10 mouse cellular contexts compared by ENCODE assay signal in the genomic region with DNA sequence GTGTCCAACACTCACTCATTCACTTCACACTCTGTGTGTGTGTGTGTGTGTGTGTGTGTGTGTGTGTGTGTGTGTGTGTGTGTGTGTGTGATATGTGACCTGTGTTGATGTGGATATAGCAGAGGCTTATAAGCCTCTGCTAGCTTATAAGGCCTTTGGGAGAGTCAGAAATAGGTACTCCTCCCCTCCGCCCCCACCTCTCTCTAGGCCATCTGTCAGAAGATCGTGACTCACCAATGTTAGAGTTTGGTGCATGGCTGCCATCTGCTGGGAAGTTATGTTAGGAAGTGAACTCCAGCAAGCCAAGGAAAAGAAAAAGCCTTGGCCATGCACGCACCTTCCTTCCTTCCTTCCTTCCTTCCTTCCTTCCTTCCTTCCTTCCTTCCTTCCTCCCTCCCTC. TPM values are rescaled to one million over a fixed set of nuclear protein-coding genes. Genes with fewer than 3 reads are reported as not detected.
DNase-seq lines count a peak whose midpoint lies in the region; ATAC-seq and TF ChIP-seq lines count a peak whose summit lies in the region.
"Had no signal": no experiment of that assay in that cellular context is flagged by ENCODE, and none has a peak within 500 bp of the region (broad histone marks: within the 10 kb centered on the region; RNA-seq: fewer than 3 reads in every experiment).

No protein-coding gene starts in this region.

- no peak overlapping the region for H3K4me2 ChIP-seq in embryonic facial prominence, embryonic 14.5 days (ENCODE audit: low read depth, low read length)
- H3K4me2 ChIP-seq in hindbrain, embryonic 13.5 days: no peak overlapping the region
- H3K4me2 ChIP-seq in midbrain, embryonic 15.5 days: no peak overlapping the region
- H3K4me2 ChIP-seq: limb, embryonic 12.5 days had no signal

- no peak overlapping the region for H3K9ac ChIP-seq in heart, adult 2 months (ENCODE audit: low read depth, low read length)
- no peak overlapping the region for H3K9ac ChIP-seq in embryonic facial prominence, embryonic 14.5 days (ENCODE audit: low read depth, low read length)
- H3K9ac ChIP-seq in hindbrain, embryonic 13.5 days: no peak overlapping the region
- H3K9ac ChIP-seq in midbrain, embryonic 15.5 days: no peak overlapping the region
- H3K9ac ChIP-seq: limb, embryonic 12.5 days had no signal

- no peaks in the 10 kb centered on the region for H3K9me3 ChIP-seq in heart, embryonic 10.5 days
- H3K9me3 ChIP-seq in embryonic facial prominence, embryonic 14.5 days (ENCODE audit: control insufficient read depth, low read length): no peaks in the 10 kb centered on the region
- no peaks in the 10 kb centered on the region for H3K9me3 ChIP-seq in hindbrain, embryonic 13.5 days
- H3K9me3 ChIP-seq in midbrain, embryonic 15.5 days: no peaks in the 10 kb centered on the region
- H3K9me3 ChIP-seq: limb, embryonic 12.5 days had no signal

- H3K4me3 ChIP-seq in heart, adult 2 months: no peak overlapping the region
- no peak overlapping the region for H3K4me3 ChIP-seq in heart, embryonic 10.5 days
- no peak overlapping the region for H3K4me3 ChIP-seq in embryonic facial prominence, embryonic 14.5 days (ENCODE audit: low read depth, low read length)
- no peak overlapping the region for H3K4me3 ChIP-seq in hindbrain, embryonic 13.5 days
- H3K4me3 ChIP-seq in midbrain, embryonic 15.5 days: no peak overlapping the region
- H3K4me3 ChIP-seq: limb, embryonic 12.5 days had no signal

- ATAC-seq in embryonic facial prominence, embryonic 14.5 days (ENCODE audit: low read depth): 0 out of 2 replicates have a peak, but pooled peaks have one; percentile 53
- peak; percentile 58; the same call in 1 of the 2 replicates for ATAC-seq in hindbrain, embryonic 13.5 days (ENCODE audit: low FRiP score)
- ATAC-seq in midbrain, embryonic 15.5 days (replicated peaks): peak; percentile 59
- ATAC-seq: Patski had no signal

- no peak for TF ChIP-seq POLR2A in heart, adult 2 months (IDR thresholded peaks at IDR 0.05; ENCODE audit: insufficient read depth, low read depth, low read length)

- peak; percentile 59 for TF ChIP-seq CTCF in heart, adult 2 months (IDR thresholded peaks at IDR 0.05)

- peak; percentile 45 to 55 for DNase-seq in heart, adult 2 months
- no peak for DNase-seq in heart, embryonic 10.5 days (ENCODE audit: low spot score)
- DNase-seq in adrenal gland, adult 2 months: peak; percentile 71
- peak; percentile 84 for DNase-seq in embryonic facial prominence, embryonic 14.5 days (ENCODE audit: low spot score)
- peak; percentile 80 for DNase-seq in left cerebral cortex, adult 11 months (ENCODE audit: low spot score)
- peak; percentile 90 for DNase-seq in splenic B cell, adult 2 months (ENCODE audit: low read depth, low spot score)

- 0 out of 2 replicates have a peak, but pooled peaks have one; percentile 17 for TF ChIP-seq EP300 in heart, adult 2 months (IDR thresholded peaks at IDR 0.05; ENCODE audit: insufficient read depth, low read depth, low read length)

- no peak overlapping the region for H3K27ac ChIP-seq in heart, adult 2 months
- no peak overlapping the region for H3K27ac ChIP-seq in heart, embryonic 10.5 days
- H3K27ac ChIP-seq in embryonic facial prominence, embryonic 14.5 days (replicated peaks; ENCODE audit: low read depth, low read length): no peak overlapping the region
- no peak overlapping the region for H3K27ac ChIP-seq in hindbrain, embryonic 13.5 days
- no peak overlapping the region for H3K27ac ChIP-seq in midbrain, embryonic 15.5 days
- H3K27ac ChIP-seq: limb, embryonic 12.5 days had no signal

- H3K4me1 ChIP-seq in heart, adult 2 months (ENCODE audit: control insufficient read depth, insufficient read depth, low read length): no peaks in the 10 kb centered on the region
- peaks cover 1% of the 10 kb centered on the region; the same call in 1 of the 2 replicates for H3K4me1 ChIP-seq in heart, embryonic 10.5 days
- H3K4me1 ChIP-seq in embryonic facial prominence, embryonic 14.5 days (ENCODE audit: control insufficient read depth, insufficient read depth, low read length): no peaks in the 10 kb centered on the region
- 0 out of 2 replicates have a peak, but pooled peaks cover 3% of the 10 kb centered on the region for H3K4me1 ChIP-seq in hindbrain, embryonic 13.5 days (replicated peaks)
- no peaks in the 10 kb centered on the region for H3K4me1 ChIP-seq in midbrain, embryonic 15.5 days
- H3K4me1 ChIP-seq: limb, embryonic 12.5 days had no signal

- intact Hi-C loops in heart, adult 2 months (cut with DNase I): loop anchor here (1.0 kb wide), 1 partner anchor 58 kb away; no protein-coding TSS in a partner anchor

- H3K27me3 ChIP-seq in heart, adult 2 months (ENCODE audit: control insufficient read depth, insufficient read depth, low read length): peaks cover 2% of the 10 kb centered on the region; the same call in 1 of the 2 replicates
- H3K27me3 ChIP-seq in heart, embryonic 10.5 days (ENCODE audit: insufficient read depth, poor library complexity, severe bottlenecking): peaks cover 22% of the 10 kb centered on the region
- no peaks in the 10 kb centered on the region; the same call in 1 of the 2 replicates for H3K27me3 ChIP-seq in embryonic facial prominence, embryonic 14.5 days (replicated peaks; ENCODE audit: control insufficient read depth, insufficient read depth, low read length)
- 0 out of 2 replicates have a peak, but pooled peaks cover 9% of the 10 kb centered on the region for H3K27me3 ChIP-seq in hindbrain, embryonic 13.5 days
- H3K27me3 ChIP-seq in midbrain, embryonic 15.5 days (replicated peaks): no peaks in the 10 kb centered on the region
- H3K27me3 ChIP-seq in splenic B cell, adult 2 months (ENCODE audit: control insufficient read depth, insufficient read depth, low read length, poor library complexity, severe bottlenecking): no peaks in the 10 kb centered on the region
- H3K27me3 ChIP-seq: Patski had no signal

- WGBS in heart, adult 2 months: 10% methylated on average over 3 of the region's 3 CpGs
- 11% methylated on average over 3 of the region's 3 CpGs for WGBS in heart, embryonic 10.5 days
- 26% methylated on average over 3 of the region's 3 CpGs for WGBS in embryonic facial prominence, embryonic 14.5 days
- WGBS in hindbrain, embryonic 13.5 days: 5% methylated on average over 3 of the region's 3 CpGs
- 13% methylated on average over 3 of the region's 3 CpGs for WGBS in midbrain, embryonic 15.5 days

- no peaks in the 10 kb centered on the region for H3K36me3 ChIP-seq in heart, adult 2 months (ENCODE audit: control insufficient read depth, insufficient read depth, low read length)
- H3K36me3 ChIP-seq in heart, embryonic 10.5 days: peaks cover 10% of the 10 kb centered on the region
- 0 out of 2 replicates have a peak, but pooled peaks cover 13% of the 10 kb centered on the region for H3K36me3 ChIP-seq in embryonic facial prominence, embryonic 14.5 days (ENCODE audit: control insufficient read depth, insufficient read depth, low read length)
- peaks cover 39% of the 10 kb centered on the region for H3K36me3 ChIP-seq in hindbrain, embryonic 13.5 days
- peaks cover 24% of the 10 kb centered on the region for H3K36me3 ChIP-seq in midbrain, embryonic 15.5 days (replicated peaks)
- peaks cover 19% of the 10 kb centered on the region for H3K36me3 ChIP-seq in splenic B cell, adult 2 months (ENCODE audit: control insufficient read depth, insufficient read depth, low read length, poor library complexity, severe bottlenecking)

- H3K79me2 ChIP-seq in heart, adult 2 months (replicated peaks; ENCODE audit: control insufficient read depth, insufficient read depth, low read length): no peaks in the 10 kb centered on the region

RNA-seq across cellular contexts. Expression of a gene that starts 10.3 kb away (rescaled TPM):
- total RNA-seq in heart, adult 2 months (2021): under 1 TPM; 0.47 to 0.66 TPM
- polyA plus RNA-seq in heart, adult 2 months (2012; rRNA removed): 0.94 and 1.3 TPM in 2 replicates
- polyA plus RNA-seq in heart, embryonic 10.5 days (2016; fragmentation: Nextera tagmentation; extraction: Ambion mirVana): 1.5 and 1.6 TPM in 2 replicates
- total RNA-seq in adrenal gland, adult 2 months (2021): 1 to 10 TPM; 1.1 to 1.3 TPM
- 3.7 and 4.1 TPM in 2 replicates for polyA plus RNA-seq in adrenal gland, adult 2 months (2012; rRNA removed)
- polyA plus RNA-seq in embryonic facial prominence, embryonic 14.5 days (2014; fragmentation: Nextera tagmentation; extraction: Ambion mirVana): 1.0 and 2.0 TPM in 2 replicates
- 2.0 TPM in 2 replicates for polyA plus RNA-seq in hindbrain, embryonic 13.5 days (2015; fragmentation: Nextera tagmentation; extraction: Ambion mirVana)
- polyA plus RNA-seq in midbrain, embryonic 15.5 days (2015; fragmentation: Nextera tagmentation; extraction: Ambion mirVana): 2.4 and 2.8 TPM in 2 replicates

RNA-seq across cellular contexts. Expression of a gene that starts 12.1 kb away (rescaled TPM):
- under 1 TPM in 1 of 2 experiments, not detected in 1; 0.59 TPM for total RNA-seq in heart, adult 2 months (2021)
- polyA plus RNA-seq in heart, adult 2 months (2012; rRNA removed): 4.8 TPM in 1 of 2 replicates, not detected in the other
- 0.35 TPM in 1 of 2 replicates, not detected in the other for polyA plus RNA-seq in heart, embryonic 10.5 days (2016; fragmentation: Nextera tagmentation; extraction: Ambion mirVana)
- 1 to 10 TPM; 1.2 to 2.0 TPM for total RNA-seq in adrenal gland, adult 2 months (2021)
- 6.3 and 7.9 TPM in 2 replicates for polyA plus RNA-seq in adrenal gland, adult 2 months (2012; rRNA removed)
- polyA plus RNA-seq in embryonic facial prominence, embryonic 14.5 days (2014; fragmentation: Nextera tagmentation; extraction: Ambion mirVana): 2.2 and 2.4 TPM in 2 replicates
- 0.52 and 0.88 TPM in 2 replicates for polyA plus RNA-seq in hindbrain, embryonic 13.5 days (2015; fragmentation: Nextera tagmentation; extraction: Ambion mirVana)
- polyA plus RNA-seq in midbrain, embryonic 15.5 days (2015; fragmentation: Nextera tagmentation; extraction: Ambion mirVana): 0.53 and 0.59 TPM in 2 replicates
- polyA plus RNA-seq: limb, embryonic 12.5 days; Patski had no signal

RNA-seq across cellular contexts. Expression of a gene that starts 13.5 kb away (rescaled TPM):
- total RNA-seq in heart, adult 2 months (2021): 1 to 10 TPM; 3.2 to 3.5 TPM
- 3.6 and 6.2 TPM in 2 replicates for polyA plus RNA-seq in heart, adult 2 months (2012; rRNA removed)
- 44.3 and 50.4 TPM in 2 replicates for polyA plus RNA-seq in heart, embryonic 10.5 days (2016; fragmentation: Nextera tagmentation; extraction: Ambion mirVana)
- 10 to 100 TPM; 22.7 to 43.2 TPM for total RNA-seq in adrenal gland, adult 2 months (2021)
- 37.7 and 54.1 TPM in 2 replicates for polyA plus RNA-seq in adrenal gland, adult 2 months (2012; rRNA removed)
- 51.0 and 53.6 TPM in 2 replicates for polyA plus RNA-seq in embryonic facial prominence, embryonic 14.5 days (2014; fragmentation: Nextera tagmentation; extraction: Ambion mirVana)
- 583 and 599 TPM in 2 replicates for polyA plus RNA-seq in hindbrain, embryonic 13.5 days (2015; fragmentation: Nextera tagmentation; extraction: Ambion mirVana)
- 790 and 817 TPM in 2 replicates for polyA plus RNA-seq in midbrain, embryonic 15.5 days (2015; fragmentation: Nextera tagmentation; extraction: Ambion mirVana)

RNA-seq across cellular contexts. Expression of a gene that starts 18.2 kb away (rescaled TPM):
- 10 to 100 TPM; 20.1 to 23.6 TPM for total RNA-seq in heart, adult 2 months (2021)
- 62.7 and 65.5 TPM in 2 replicates for polyA plus RNA-seq in heart, adult 2 months (2012; rRNA removed)
- polyA plus RNA-seq in heart, embryonic 10.5 days (2016; fragmentation: Nextera tagmentation; extraction: Ambion mirVana): 2.2 and 9.0 TPM in 2 replicates
- 10 to 100 TPM; 34.7 to 41.9 TPM for total RNA-seq in adrenal gland, adult 2 months (2021)
- polyA plus RNA-seq in adrenal gland, adult 2 months (2012; rRNA removed): 73.3 and 87.9 TPM in 2 replicates
- polyA plus RNA-seq in embryonic facial prominence, embryonic 14.5 days (2014; fragmentation: Nextera tagmentation; extraction: Ambion mirVana): 82.9 and 97.0 TPM in 2 replicates
- polyA plus RNA-seq in hindbrain, embryonic 13.5 days (2015; fragmentation: Nextera tagmentation; extraction: Ambion mirVana): 29.8 and 38.1 TPM in 2 replicates
- 27.8 and 36.6 TPM in 2 replicates for polyA plus RNA-seq in midbrain, embryonic 15.5 days (2015; fragmentation: Nextera tagmentation; extraction: Ambion mirVana)
- polyA plus RNA-seq: Patski had no signal

RNA-seq across cellular contexts. Expression of a gene that starts 25.7 kb away (rescaled TPM):
- not detected for total RNA-seq in heart, adult 2 months (2021)
- polyA plus RNA-seq in heart, adult 2 months (2012; rRNA removed): not detected in 2 replicates
- 3.3 and 5.2 TPM in 2 replicates for polyA plus RNA-seq in heart, embryonic 10.5 days (2016; fragmentation: Nextera tagmentation; extraction: Ambion mirVana)
- not detected for total RNA-seq in adrenal gland, adult 2 months (2021)
- not detected in 2 replicates for polyA plus RNA-seq in adrenal gland, adult 2 months (2012; rRNA removed)
- 0.45 and 0.82 TPM in 2 replicates for polyA plus RNA-seq in embryonic facial prominence, embryonic 14.5 days (2014; fragmentation: Nextera tagmentation; extraction: Ambion mirVana)
- 6.6 and 10.0 TPM in 2 replicates for polyA plus RNA-seq in hindbrain, embryonic 13.5 days (2015; fragmentation: Nextera tagmentation; extraction: Ambion mirVana)
- polyA plus RNA-seq in midbrain, embryonic 15.5 days (2015; fragmentation: Nextera tagmentation; extraction: Ambion mirVana): 1.3 and 2.7 TPM in 2 replicates
- polyA plus RNA-seq: Patski had no signal

Comparison
In these comparisons a context has a peak if more than half of its experiments do, and no peak if none do; other contexts are left out.
1. RNA of a gene that starts 13.5 kb away (polyA plus RNA-seq): 790 to 817 TPM in midbrain, embryonic 15.5 days and 583 to 599 TPM in hindbrain, embryonic 13.5 days; 51.0 to 53.6 TPM in embryonic facial prominence, embryonic 14.5 days, 44.3 to 50.4 TPM in heart, embryonic 10.5 days, 37.7 to 54.1 TPM in adrenal gland, adult 2 months and 3.6 to 6.2 TPM in heart, adult 2 months; every median in the first group is over 10 times any median in the second.
2. Peak in every context shown above with its lines, with median percentiles within 50 percentile points of each other: ATAC-seq.